Comparison of ENCODE assay signal across 24 mouse cellular contexts in the genomic region with DNA sequence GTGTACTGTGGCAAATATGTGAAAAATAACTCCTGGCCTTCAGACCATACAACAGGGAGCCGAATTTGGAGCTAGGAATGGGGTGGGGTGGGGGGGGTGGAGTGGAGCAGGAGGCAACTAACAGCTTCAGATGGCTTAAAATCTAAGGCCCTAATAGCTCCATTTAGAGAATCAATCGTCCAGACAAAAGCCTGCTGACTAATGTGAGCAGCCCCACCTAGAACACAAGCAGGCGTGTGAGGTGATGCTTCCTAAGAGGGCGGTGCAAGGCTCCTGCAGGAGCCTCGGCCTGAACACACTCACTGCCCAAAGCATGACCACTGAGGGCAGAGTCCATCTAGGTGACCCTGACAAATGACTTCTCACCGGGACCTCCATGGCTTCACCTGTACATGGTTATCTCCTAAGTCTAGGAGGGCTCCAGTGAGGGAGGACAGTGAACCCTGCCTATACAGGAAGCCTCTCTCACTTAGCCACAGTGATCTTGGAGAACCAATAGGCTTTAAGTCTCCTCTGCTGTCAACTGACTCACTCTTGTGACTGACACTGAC. TPM values are rescaled to one million over a fixed set of nuclear protein-coding genes. Genes with fewer than 3 reads are reported as not detected.
"Had no signal": no experiment of that assay in that cellular context is flagged by ENCODE, and none has a peak within 500 bp of the region (broad histone marks: within the 10 kb centered on the region; RNA-seq: fewer than 3 reads in every experiment).

No protein-coding gene starts in this region.

- DNase-seq: kidney, adult 8-10 months; kidney, postnatal 10 days; kidney, postnatal 36 days; liver; lung, adult 18-20 months; lung, postnatal 10 days; lung, postnatal 36 days; retina, postnatal 1 day; right cerebral cortex, postnatal 25 days; thymus, adult 2 months; thymus, postnatal 14 days; thymus, postnatal 4 days had no signal

- H3K4me3 ChIP-seq: kidney, embryonic 15.5 days; limb, embryonic 10.5 days; limb, embryonic 13.5 days; liver, embryonic 12.5 days; liver, embryonic 15.5 days; lung, embryonic 15.5 days; megakaryocyte, embryonic 14.5 days; midbrain, embryonic 12.5 days; myocyte; neural tube, embryonic 13.5 days had no signal

- H3K9ac ChIP-seq: kidney, embryonic 15.5 days; limb, embryonic 13.5 days; liver, embryonic 12.5 days; liver, embryonic 15.5 days; lung, embryonic 15.5 days; midbrain, embryonic 12.5 days; neural tube, embryonic 13.5 days had no signal

- H3K9me3 ChIP-seq: kidney, embryonic 15.5 days; limb, embryonic 10.5 days; limb, embryonic 13.5 days; liver, embryonic 12.5 days; liver, embryonic 15.5 days; lung, embryonic 15.5 days; megakaryocyte, embryonic 14.5 days; midbrain, embryonic 12.5 days; neural tube, embryonic 13.5 days had no signal

- H3K4me1 ChIP-seq: kidney, embryonic 15.5 days; limb, embryonic 10.5 days; limb, embryonic 13.5 days; liver, embryonic 12.5 days; liver, embryonic 15.5 days; lung, embryonic 15.5 days; megakaryocyte, embryonic 14.5 days; midbrain, embryonic 12.5 days; neural tube, embryonic 13.5 days had no signal

- H3K27ac ChIP-seq: kidney, embryonic 15.5 days; limb, embryonic 10.5 days; limb, embryonic 13.5 days; liver, embryonic 12.5 days; liver, embryonic 15.5 days; lung, embryonic 15.5 days; midbrain, embryonic 12.5 days; neural tube, embryonic 13.5 days had no signal

RNA-seq across cellular contexts. Expression of a gene that starts 53.0 kb away (rescaled TPM):
- total RNA-seq: monocyte, adult 5-6 weeks; neutrophil, adult 5-6 weeks had no signal
